Mouse (Mus musculus) cerebellum, postnatal 25 days (tissue): ENCODE measurements around the gene Ilk.

ENCODE experiments used
- DNase-seq, 2 experiments: peaks; one replicate each; pipeline ENCODE4 v3.0.0; 2021; ENCODE audit warnings: mixed read lengths in 2 of 2

Gene Ilk

DNA sequence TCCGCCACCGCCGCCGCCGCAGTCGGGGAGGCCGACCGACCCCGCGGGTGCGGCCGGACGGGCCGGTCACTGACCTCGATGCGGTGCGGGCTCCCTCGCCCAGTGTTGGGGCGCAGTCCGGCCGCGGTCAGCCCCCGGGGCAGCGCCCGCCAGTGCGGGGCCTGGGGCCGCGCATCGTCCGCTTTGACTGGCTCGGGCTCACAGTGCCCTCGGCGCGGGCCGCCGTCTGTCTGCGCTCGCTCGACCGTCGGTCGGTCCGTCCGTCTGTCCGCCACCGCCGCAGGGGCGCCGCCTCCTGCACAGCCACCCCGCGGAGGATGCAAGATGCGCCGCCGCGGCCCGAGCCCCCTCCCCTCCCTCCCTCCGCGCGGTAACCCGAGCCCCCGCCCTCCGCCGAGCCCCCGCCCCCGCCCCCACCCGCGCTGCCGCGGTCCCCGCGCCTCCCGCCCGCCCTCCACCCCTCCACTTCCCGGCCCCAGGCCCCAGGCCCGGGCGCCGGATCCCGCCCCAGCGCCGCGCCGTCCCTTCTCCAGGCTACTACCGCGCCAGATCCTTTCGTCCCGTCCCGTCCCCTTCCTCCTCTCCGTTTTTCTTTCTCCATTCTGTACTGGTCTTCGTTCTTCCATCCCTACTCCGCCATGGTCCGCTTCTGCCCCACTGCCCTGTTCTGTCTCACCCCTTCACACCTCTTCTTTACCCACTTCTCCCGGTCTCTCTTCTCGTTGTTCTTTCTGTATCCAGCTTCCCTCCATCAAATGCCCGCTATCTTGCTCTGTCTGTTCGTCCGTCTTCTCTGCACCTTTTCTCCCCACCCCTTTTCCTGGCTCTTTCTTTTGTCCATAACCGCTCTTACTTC lies 51.1 kb downstream of the Ilk start, which contains the start of gene Dchs1:
Gene Dchs1 (minus strand): TSS at position 370 of the 856 bp plus-strand sequence.
- DNase-seq = peak; percentile 21 to 42

DNA sequence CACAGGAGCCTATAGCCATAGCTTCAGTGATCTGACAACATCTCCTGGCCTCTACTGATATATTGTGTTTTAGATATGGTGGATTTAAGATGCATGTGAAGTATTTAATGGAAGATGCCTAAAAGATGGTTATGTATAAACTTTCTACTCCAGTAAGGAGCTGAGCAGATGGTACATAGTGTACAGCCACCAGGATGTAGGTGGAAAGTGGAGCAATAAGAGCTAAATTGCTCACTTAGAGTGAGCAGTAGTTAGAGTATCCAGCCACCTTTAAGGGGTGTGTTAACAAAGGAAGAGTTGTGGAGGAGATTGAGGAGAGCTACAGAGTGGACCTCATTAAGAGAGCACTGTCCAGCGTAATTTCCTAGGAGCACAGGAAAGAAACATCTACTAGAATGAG lies 54.8 kb downstream of the Ilk start:
- DNase-seq = no peak
